Mouse (Mus musculus) olfactory bulb, adult 2 months (tissue): ENCODE data around the gene Inpp1.

ENCODE experiments used
- CTCF ChIP-seq: fragments of 200-500 bp; IDR thresholded peaks from 2 replicates; pipeline ENCODE4 v1.5.1; 2012; ENCODE audit warnings: low read depth, mild to moderate bottlenecking, low read length, moderate library complexity; ENCODE audit not compliant: insufficient read depth
- POLR2A ChIP-seq: fragments of 200-500 bp; IDR thresholded peaks from 2 replicates; pipeline ENCODE4 v1.6.1; 2012; ENCODE audit warnings: mild to moderate bottlenecking, low read depth, low read length, moderate library complexity; ENCODE audit not compliant: insufficient read depth

DNA sequence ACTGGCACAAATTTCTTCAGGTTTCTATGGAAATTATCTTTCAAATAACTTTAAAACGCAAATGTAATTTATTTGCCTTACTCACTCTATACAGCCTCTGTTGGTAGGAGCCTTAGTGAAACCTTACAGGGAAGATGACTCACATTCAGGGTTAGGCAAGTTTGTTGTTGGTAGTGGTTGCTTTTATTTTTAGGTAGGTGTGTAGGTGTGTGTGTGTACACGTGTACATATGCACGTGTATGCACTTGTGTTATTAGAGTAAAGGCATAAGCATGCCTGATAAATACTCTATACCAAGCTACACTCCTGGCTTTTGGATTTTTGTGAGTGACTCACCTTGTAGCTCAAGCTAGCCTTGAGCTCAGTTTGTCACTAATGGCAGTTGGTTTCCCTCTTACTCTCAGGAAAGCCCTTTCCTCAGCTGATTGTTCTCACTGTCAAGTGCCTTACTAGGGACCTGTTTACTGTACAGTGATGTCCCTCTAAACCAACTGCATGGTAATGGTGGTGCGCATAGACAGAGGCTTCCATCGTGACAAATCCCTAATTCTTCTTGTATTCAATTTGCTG is 15.0 kb downstream of the Inpp1 start:
- TF ChIP-seq CTCF (no peak), POLR2A (no peak)
